Mouse (Mus musculus) G1E (cell line): Measurements from ENCODE around the gene Mylk.

Experiments
- CTCF ChIP-seq: IDR thresholded peaks from 2 replicates; pipeline ENCODE4 v1.5.1; 2012; ENCODE audit warnings: low read depth, low read length, inconsistent platforms, mixed read lengths
- POLR2AphosphoS5 ChIP-seq: IDR thresholded peaks from 2 replicates; pipeline ENCODE4 v1.6.1; 2012; ENCODE audit warnings: low read depth, low read length, inconsistent platforms; ENCODE audit not compliant: insufficient replicate concordance
- TAL1 ChIP-seq: conservative IDR thresholded peaks from 2 replicates; pipeline ENCODE4 v1.6.1; 2012; ENCODE audit warnings: low read depth, low read length, inconsistent platforms, mixed read lengths

GRCm38 (mm10) chr16:34742930-34743329 is 2.1 kb upstream of the Mylk start:
- no peak for TF ChIP-seq CTCF
- TF ChIP-seq POLR2AphosphoS5: no peak
- TF ChIP-seq TAL1: no peak
